Mouse (Mus musculus) fat pad, adult 2 months (tissue): Measurements from ENCODE around the gene Prss23.

Experiments used
- DNase-seq: peaks from one replicate; pipeline ENCODE4 v3.0.0-alpha.2; 2011; ENCODE audit warnings: low read depth, low spot score; ENCODE audit errors: extremely low read depth

The Prss23 gene

DNA sequence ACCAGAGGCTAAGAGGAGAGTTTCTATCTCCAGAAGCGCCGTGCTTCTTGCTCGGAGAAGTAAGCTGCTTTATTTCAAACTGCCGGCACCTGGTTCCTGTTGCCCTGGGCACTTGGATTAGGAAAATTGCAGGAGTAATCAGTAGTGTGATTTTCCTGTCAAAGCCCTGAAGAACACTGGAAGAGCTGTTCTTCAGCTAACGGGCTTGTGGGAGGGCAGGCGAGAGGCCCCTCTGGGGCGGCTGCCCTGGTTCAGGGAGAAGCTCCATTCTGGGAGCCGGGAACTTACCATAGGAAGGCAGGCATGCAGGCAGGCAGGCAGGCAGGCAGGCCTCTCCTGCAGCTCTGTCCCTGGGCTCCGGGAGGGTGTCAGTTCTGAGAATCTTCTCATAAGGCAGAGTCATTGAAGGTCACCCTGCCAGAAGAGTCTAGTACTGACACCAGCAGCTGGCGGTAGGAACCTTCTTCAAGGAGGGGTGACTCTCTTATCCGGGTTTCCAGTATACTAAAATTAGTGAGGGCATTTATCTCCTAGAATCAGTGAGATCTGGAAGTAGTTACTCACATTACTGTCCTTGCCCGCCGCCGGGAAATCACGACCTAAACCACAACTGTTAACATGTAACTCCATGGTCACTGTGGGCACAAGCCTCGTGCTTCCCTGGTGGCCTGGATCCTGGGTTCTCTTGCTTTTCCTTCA is at the start of gene Prss23:
Gene Prss23, minus strand, starts transcription at position 457 of the 699 bp plus-strand sequence.
- no peak for DNase-seq

DNA sequence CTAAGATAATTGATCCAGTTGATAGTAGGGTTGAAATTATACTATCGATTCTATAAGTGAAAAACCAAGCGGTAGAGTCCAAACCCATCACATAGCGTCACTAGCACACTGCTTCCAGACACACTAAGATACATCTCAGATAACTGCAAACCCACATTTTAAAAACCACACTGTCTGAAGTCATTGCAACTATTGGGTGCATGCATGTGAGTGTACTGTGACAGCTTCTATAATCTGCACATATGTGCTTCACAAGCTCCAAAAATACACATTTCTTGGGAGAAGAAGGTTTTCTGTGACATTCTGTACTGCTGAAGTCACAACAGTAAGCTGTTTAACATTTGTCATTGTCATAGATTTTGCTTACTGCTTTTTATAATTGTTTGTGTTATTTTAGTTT is 49.1 kb upstream of the Prss23 start:
- no peak for DNase-seq

DNA sequence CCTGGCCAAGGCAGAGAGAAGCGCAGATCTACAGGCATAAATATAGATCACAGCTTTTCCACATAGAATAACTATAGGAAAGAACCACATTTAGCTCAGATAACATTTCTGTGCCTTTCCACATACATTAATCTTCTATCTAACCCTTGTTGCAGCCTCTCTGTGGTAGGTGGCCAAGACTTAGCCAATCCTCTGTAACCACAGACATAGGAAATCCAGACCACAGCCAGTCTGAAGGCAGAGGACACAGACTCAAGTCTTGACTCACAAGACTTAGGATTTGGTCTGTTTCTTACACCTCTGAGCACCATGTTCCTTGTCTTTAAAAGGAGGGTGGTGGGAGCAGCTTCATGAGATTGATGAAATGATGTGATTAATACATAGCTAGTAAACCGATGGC is 37.6 kb upstream of the Prss23 start:
- DNase-seq = no peak

DNA sequence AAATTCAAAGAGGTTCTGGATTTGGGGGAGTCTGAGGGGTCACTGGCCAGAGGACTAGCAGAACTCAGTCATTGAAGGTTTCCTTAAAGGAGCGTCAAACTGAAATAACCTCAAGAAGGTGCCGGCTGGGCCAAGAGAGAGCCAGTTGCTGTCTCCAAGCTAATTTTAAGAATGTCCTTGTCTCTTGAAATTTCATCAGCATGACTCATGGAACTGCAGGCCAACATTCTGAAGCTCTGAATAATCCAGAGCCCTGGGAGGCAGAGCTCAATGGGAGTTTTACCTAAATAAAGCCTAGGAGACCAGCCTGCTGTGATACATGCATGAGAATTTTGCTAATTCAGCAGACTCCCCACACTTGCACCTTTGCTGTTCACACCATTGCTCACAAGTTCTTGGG is 36.5 kb upstream of the Prss23 start:
- DNase-seq = no peak

DNA sequence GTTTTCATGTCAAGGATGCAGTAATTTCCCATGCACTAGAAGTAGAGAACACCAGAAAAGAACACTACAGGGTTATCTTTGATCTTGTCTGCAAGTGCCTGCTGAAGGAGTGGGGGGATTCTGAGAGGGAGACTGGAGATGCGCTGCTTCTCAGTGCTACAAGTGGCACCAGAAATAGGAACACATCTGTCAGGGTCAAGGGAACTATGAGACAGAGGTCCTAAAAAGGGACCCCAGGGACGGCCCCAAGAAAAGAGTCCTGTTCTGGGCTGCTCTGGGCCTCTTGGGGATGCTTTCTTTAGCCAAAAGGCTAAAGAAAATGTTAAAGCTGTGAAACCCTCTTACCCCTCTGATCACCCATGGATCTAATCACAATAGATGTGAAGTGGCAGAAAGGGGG is 35.2 kb upstream of the Prss23 start:
- no peak for DNase-seq

DNA sequence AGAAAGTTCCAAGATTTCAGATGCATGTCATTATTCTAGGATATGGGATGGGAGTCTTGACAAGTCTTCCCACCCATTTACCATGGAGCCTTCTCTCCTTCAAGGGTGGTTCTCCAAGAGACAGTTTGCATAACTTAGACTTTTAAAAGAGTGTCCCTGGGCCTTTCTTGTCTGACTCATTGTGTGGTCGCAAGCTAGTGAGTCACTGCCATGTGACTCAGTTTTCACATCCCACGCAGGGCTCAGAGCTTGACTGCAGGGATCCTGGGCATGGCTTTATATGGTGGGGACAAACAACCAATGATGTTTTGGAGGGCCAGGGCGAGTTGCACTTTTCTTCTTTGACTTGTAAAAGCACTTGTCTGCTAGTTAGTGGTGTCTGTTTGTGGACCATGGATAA is 34.0 kb upstream of the Prss23 start:
- DNase-seq = no peak

DNA sequence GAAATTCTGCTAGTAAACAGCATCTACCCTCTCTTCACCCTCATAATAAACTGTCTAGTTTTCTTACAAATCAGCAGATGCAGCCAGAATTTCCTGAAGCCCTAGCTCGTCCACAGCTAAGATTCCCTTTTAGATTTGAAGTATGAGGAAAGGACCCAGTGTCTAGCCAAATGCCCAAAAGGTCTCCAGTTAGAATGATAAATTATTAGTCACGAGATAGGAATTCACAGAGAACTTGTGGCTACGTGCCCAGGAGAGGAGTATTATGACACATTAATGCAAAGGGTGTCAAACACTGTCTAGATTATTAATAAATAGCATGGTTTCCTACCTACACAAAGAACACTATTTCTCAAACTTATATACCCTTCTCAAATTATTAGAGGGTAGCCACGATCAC is 32.6 kb upstream of the Prss23 start:
- DNase-seq = peak; percentile 59

DNA sequence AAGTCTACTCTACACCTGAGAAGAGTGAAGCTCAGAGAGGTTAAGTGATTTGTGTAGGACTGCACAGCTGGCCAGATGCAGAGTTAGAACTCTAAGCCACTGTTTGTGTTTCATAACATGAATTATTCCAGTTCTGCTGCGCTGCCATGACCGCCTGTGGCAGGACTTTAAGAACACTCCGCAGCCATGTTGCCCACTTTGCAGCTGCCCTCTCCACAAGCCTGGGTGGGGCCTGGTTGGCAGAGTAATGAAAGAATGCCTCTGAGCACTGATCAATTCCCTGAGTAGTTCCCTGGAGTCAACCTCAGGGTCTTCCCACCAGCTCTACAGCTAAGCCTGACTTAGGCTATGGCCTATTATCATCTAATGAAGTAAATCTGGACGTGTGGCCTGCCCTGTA is 32.1 kb upstream of the Prss23 start:
- no peak for DNase-seq

DNA sequence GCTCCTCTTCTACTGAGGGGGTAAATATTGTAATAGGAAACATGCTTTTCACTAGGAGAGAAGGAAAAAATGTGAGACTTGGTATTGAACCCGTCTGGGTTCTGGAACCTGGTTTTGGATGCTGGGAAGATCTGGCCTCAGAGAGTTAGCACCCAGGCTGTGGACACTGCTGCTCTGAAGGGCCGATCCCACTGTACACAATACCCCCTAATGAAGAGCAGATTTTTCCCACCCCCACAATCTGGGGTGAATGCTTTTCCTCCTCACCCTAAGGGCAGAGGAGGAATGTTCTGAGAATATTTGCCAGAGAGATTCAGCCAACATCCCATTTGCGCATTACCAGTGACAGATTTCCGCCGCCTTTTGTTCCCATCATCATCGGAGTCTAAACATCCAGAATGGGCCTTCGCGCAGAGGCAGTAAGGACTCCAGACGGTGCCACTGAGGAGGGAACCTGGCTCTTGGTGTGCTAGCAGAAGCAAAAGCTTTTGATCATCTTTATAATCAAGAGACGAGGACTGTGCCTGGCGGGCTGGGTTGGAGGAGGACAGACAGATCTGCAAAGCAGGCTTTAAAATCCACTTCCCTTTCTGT is 31.6 kb upstream of the Prss23 start:
- no peak for DNase-seq

DNA sequence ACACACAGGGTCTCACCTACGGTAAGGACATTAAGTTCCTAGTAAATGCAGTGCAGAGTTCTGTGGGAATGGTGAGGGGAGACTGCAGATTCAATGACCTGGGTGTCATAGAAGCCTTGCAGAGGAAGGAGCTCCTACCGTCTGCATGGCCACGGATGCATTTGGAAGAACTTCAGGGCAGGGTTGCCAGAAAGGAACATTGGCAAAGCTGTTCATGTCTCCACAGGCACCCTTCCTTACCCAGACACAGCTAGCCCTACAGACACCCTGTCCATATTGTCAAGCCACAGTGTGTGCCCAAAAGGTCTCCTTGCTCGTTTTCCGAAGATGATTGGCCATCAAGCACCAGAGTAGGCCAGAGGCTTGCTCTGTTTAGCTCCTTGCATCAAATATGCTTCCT is 30.1 kb upstream of the Prss23 start:
- DNase-seq = no peak

DNA sequence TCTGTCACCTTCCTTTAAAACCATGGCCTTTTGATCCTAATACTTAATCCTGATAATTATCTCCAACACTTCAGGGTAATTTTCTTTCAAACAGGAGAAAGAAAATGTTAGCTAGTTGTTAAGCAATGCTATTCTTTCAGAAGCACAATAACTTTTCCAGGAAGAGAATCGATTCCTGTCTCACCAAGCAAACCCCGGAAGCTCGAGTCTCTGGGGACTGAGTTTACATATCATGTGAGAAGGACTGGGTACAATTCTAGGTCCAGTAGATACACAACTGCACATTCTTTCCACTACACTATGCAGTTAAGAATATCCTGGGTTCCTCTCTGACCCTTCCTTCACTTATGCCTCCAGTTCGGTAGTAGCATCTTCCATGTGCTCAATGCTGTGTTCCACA is 29.7 kb upstream of the Prss23 start:
- no peak for DNase-seq

DNA sequence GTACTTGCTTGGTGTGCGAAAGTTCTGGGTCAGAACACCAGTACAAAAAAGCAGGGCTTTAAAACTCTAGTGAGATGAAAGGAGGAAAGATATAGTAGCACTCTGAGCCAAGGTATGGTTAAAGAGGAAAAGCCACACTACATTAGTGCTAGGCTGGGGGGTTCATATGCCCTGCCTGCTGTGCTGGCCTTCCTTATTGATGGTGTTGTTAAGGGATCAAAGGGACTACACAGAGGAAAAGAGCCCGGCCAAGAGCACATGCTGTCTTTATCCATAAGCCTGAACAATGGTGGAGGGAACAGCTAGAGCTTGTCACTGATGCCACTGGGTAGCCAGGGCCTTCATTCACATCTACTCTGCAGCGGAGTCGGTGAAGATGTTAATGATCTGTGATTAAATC is 28.2 kb upstream of the Prss23 start:
- no peak for DNase-seq

DNA sequence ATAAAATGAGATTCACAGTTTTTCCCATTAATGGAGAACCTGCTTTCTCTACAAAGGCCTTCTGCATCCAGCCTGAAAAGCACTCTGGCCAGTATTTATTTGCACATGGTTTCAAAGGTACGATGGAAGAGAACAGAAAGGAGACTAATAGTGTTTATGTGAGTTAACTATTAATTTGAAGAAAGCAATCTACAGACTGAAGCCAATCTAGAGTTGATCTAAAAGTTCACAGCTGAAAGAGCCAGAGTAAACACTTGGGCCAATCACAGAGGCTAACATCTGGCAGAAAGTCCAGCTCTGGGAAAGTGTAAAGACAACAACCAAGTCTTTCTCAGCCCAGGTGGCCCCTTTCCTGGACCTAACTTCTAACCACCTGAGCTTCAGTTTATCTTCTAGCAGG is 27.1 kb upstream of the Prss23 start:
- no peak for DNase-seq

DNA sequence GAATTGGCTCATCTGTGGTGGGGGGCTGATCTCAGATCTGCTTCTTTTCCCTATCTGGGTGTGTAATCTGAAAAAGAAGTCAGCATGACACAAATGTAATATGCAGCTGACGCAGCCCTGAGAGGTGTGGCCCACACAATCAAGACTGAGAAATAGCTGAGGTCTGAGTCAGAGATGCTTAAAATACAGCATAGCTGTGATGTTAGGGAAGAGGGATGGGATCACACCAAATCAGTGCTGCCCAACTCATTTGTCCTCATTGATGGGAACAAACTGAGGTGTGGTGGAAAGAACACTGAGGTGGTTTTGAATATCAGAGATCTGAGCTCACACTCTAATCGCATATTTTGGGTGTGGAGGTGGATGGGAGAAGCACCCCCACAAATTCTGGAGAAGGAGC is 14.0 kb upstream of the Prss23 start:
- DNase-seq = no peak

DNA sequence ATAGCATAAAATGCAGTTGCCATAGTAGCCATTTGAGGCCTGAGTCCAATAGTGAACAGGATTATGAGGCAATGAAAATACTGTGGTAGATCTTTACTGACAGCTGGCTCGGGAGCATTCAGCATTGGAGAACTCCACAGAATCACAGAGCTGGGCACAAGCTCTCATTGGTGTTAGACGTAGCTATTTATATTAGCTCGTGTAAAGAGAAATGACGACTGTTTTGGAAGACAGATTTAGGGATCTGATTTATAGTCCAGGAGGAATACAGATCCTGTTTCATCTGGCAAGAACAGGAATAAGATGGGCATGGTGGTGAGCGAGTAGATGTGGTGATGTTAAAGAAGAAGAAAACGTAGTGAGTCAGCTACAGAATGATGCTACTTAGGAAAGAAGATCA is 12.4 kb upstream of the Prss23 start:
- no peak for DNase-seq

DNA sequence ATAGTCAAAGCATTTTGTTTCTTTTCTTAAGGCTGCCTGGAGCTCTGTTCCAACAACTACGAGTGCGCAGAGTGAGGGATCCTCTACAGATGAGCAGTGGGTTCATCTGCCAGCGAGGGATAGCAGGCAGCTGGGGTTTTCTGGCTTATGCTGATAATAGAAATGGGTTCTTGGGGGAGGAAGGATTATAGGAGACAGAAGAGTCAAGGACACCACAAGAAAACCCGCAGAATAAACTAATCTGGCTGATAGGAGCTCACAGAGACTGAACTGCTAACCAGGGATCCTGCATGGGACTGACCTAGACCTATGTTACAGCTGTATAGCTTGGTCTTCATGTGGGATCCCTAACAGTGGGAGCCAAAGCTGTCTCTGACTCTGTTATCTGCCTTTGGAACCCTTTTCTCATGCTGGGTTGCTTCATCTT is 456 bp upstream of the Prss23 start:
- no peak for DNase-seq

DNA sequence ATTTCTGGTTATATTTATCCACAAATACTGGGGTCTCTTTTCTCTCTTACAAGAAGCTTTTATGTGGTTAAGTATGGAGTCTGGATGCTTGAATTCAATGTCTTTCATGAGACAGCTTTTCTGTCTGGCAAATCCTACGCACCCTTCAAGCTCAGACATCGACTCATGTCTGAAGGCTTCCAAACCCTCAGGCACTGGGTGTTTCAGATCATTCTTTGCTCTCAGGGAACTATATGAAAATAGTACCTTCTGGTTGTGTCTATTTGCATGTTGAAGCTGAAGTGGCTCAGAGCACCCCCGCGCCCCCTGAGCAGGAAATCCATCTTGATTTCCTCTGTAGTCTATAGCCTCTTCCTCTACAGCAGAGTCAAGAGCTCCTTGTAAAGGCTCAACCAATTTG is 3.2 kb downstream of the Prss23 start:
- DNase-seq = no peak

DNA sequence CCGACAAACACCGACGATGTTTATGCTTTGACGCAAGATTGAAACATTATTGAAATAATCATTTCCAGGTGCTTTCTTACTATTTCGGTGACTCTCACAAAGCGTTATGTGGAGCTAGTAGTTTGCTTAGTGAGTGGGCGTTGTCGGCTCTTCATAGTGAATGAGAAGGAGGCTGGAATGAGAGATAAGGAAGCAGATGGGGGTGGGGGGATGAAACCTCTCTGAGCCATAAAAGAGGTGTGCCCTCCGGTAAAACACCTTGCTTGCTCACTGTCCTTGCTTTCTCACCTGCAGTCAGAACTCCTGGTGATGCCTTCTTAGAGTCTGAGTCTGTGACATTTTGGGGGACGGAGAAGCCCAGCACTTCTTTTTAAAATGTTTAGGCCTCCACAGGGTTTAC is 4.8 kb downstream of the Prss23 start:
- no peak for DNase-seq

DNA sequence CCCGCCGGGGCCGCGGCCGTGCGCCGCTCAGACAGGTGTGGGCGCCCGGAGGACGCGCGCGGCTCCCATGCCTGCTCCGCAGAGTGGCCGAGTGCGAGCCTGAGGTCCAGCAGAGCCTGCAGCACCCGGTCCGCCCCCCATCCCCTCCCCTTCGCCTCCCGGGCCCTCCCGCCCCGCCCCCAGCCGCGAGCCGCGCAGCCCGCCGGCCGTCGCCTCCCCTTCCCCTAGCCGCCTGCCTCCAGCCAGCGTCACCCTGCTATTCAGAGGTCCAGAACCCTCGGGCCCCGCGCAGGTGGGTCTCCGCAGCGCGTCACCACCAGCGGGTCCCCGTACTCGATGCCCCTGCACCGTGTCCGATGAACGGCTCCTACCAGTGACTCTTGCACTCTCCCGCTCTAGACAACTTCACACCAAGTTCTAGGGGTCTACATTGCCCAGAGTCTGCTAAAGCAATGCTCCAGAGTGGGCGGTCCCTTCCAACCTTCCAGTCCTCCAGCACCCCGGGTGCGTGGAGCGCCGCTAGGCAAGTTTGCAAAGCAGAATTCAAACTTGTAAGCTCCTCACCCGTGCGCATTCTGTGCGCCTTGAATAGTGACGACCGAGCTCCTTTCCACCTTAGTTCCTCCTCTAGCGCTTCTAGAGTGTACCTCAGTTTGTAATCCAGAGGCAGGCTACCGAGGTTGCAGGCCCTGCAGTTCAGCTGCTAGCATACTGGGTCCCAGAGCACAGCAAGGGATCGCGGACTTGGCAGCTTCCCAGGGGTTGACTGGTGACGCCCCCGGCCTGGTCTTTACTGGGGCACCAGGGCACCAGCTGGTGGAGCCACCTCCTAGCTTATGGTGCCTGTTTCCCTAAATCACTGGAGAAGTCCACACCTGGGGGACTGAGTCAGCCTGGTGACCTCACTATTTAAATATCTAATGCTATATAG is 9.3 kb downstream of the Prss23 start:
- no peak for DNase-seq

DNA sequence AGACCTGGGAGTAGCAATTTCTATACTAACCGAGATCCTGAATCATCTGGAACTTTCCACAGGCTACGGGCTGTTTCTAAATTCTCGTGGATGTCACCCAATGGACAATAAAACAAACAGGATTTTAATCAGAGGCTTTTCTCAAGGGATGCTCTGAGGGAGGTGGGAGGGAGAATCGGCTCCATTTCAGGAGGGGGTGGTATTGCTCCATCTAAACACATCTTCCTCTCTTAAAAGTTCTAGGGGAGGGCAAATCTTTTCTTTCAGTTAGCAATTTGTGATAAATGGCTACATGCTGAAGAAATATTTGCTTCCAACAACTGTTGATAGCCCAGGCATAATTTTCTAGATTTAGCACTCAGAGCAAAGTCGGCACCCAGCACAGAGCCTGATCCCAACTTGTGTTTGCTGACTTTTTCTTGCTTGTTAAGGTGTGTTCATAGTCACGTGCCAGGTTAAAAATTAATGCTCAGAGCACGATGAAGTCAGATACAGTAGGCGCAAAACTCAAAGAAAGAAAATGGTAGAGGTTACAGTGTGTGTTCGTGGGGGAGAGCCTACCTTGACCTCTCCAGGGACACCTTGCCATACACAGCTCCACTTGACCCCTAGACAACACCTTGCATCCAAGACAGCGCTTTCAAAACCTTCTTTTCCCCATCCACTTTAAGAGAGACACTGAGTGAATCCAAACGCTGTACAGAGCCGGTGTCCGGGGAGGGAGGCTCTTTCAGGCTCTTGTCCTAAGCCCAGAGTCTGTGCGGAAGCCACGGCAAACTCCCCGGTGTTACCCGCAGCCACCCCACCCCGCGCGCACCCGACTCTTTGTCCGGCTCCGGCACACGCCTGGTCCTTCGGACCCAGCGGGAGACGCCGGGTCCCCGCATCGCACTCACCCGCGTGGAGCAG is 10.2 kb downstream of the Prss23 start:
- no peak for DNase-seq

DNA sequence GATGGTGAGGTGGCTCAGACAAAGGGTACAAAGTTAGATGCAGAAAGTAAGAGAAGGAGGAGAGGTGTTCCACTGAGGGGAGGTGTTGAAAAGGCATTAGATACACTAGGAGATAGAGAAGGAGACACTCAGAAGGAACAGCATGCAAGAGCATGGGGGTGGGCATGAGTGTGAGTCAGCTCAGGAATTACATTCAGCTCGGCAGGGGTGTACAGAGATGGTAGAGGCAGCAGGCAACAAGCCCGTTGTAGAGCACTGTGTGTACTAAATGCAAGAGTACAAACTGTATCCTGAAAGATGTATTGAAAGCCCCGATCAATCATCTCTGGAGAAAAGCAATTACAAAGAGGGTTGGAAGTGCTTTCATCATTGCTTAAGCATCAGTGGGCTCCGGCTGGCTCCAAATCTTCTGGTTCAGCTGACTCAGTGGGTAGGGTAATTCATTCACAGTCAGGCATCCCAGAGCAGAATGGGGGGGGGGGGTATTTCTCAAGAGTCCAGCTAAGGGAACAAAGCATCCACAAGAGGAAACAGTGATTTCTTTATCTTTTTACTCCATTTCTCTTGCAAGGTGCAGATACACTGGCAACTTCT is 15.0 kb downstream of the Prss23 start:
- DNase-seq = no peak
